Mouse (Mus musculus) retina, adult 2 months (tissue): ENCODE measurements around the gene Agap2.

Source experiments
- DNase-seq: peaks from one replicate; pipeline ENCODE4 v3.0.0-alpha.2; 2012; ENCODE audit warnings: low read depth, low spot score

The Agap2 gene

DNA sequence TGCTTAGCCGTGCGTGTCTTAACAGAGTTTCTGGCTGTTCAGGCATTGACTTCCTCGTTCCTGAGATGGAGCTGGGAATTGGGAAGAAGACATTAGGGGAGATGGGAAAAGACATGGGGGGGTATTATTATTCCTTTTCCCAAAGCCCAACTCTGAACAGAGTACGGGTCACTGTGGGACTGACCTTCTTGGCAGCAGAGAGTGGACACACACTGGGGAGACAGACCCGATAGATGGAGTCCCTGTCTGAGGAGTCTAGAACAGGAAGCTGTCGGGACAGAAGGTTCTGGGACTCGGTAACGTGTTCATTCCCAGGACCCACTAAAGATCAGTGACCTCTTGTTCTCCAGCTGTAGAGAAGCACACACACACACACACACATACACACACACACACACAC lies 567 bp downstream of the Agap2 start:
- no peak for DNase-seq

DNA sequence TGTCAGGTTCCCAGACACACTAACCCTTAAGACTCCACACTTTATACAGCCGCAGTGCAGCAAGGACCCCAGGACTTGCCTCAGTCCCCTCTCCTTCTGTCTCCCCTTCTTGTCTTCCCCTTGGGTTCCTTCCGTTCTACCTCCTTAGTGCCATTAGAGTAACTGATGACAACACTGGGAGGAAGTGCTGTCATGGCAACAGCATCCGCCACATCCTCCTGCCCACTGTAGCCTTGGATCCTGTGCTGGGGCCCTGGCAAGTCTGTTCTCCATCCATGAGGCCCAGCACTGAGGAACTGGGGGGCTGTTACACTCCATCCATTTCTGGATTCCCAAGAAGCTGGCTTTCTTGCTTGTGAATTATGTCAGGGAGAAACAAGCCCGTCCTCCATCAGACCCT lies 998 bp downstream of the Agap2 start:
- DNase-seq = no peak

DNA sequence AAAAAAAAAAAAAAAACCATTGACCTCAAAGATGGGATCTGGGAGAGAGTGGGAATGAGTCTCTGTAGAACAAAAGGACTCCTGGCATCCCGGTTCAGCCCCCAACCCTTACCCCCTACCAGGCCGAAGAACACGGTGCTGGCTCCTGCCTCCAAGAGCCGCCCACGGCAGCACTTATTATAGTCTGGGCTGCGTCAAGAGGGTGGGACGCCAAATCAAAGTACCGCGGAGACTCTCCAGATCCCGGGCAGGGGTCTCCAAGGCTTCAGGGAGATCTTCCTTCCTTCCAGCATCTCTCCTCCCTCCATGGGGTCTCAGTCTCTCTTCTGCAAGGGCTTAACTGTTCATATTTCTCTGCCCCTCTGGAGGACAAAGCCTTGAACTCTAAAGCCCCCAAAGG lies 2.4 kb downstream of the Agap2 start:
- DNase-seq = no peak

DNA sequence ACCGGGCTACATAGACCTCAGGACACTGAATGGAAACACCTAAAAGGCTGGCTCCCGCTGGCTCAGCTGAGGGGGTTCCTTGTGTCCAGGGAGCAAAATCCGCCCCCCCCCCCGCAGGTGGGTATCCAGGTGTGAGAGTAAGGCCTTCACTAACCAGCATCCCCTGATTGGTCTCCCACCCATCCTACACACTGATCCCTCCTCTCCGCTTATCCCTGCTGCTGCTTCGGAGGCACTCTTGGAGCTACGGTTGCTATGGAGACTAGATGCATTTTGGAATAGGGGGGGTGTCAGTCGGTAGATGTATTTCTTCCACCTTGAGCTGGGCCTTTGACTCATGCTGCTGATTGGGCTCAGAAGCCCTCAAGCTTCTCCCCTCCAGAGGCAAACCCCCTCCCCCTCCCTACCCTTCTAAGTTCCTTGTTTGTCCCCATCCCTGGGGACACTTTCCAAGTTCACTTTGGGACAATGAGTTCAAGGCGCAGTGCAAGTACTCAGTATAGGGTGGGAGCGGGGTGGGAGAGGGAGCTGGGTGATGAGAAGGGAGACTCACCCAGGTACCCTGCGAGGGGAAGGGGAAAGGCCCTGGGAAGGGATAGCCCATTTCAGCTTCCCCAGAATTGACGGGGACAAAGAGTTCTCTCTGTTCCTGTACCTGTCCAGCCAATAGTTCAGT lies 3.1 kb downstream of the Agap2 start:
- no peak for DNase-seq

- no peak for DNase-seq
Measured at GRCm38 (mm10) chr10:127078677-127079575, 3.8 kb downstream of the Agap2 start.

DNA sequence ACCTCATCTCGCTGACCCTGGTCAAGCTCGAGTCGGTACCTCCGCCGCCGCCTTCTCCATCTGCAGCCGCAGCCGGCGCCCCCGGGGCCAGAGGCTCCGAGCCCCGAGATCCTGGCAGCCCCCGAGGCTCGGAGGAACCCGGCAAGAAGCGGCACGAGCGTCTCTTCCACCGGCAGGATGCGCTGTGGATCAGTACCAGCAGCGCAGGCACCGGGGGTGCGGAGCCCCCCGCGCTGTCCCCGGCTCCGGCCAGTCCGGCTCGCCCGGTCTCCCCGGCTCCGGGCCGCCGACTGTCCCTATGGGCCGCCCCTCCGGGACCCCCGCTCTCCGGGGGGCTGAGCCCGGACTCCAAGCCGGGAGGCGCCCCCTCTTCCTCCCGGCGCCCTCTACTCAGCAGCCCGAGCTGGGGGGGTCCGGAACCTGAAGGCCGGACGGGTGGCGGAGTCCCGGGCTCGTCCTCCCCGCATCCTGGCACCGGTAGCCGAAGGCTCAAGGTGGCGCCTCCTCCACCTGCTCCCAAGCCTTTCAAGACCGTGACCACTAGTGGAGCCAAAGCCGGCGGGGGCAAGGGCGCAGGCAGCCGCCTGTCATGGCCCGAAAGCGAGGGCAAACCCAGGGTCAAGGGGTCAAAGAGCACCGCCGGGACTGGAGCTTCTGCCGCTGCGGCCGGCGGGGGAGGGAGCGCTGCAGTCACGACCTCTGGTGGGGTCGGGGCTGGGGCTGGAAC lies 4.7 kb downstream of the Agap2 start:
- no peak for DNase-seq

GRCm38 (mm10) chr10:127080901-127081780 lies 6.1 kb downstream of the Agap2 start:
- DNase-seq = no peak

DNA sequence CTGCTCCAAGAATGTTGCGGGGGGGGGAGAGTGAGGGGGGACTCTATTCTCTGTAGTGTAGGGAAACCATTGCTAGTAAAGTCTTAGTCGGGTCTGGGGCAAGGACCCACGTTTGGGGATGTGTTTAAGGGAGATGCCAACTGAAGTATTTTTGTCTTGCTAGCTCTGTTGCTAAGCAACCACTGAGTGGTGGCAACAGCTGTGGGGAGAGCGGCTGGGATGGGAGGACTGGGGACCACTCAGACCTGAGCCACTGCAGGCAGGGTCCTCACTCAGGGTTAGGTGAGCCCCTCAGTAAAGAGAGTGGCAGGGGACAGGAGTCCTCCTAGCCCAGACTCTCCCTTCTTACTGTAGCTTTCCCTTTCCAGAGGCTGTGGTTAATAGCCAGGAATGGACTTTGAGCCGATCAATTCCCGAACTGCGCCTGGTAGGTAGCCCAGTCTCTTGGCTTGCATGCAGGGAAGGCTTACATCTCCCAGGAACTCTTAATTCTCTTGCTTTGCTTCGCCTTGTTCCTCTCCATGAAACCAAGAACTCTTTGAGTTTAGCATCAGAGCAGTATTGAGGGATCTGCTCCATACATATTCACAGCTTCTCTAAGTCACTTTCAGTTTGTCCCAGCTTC lies 7.0 kb downstream of the Agap2 start:
- no peak for DNase-seq

DNA sequence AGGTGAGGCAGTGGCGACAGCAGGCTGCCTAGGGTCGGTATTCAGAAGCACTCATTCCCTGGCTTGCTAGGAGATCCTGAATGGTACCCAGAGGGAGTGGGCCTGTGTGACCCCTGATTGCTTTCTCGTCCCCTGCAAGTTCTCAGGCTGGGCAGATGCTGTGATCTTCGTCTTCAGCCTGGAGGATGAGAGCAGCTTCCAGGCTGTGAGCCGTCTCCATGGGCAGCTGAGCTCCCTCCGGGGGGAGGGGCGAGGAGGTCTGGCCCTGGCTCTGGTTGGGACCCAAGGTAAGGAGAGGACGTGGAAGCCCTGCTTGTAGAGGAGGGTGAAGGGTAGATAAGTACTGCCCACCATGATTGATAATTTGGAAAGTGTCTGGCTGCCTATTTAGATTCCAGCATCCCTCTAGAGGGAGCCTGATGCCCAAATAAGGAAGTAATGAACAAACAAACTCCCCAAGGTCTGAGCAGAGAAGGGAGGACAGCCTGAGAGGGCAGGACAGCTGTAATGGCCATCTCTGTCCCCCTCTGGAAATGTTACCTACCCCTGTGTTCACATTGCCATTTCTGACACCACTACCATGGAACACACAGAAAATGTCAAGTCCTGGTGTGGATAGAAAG lies 8.3 kb downstream of the Agap2 start:
- DNase-seq = no peak

- DNase-seq = no peak
Measured at GRCm38 (mm10) chr10:127083915-127084306, 8.8 kb downstream of the Agap2 start.

- no peak for DNase-seq
Measured at GRCm38 (mm10) chr10:127085052-127085451, 10.0 kb downstream of the Agap2 start.

- no peak for DNase-seq
Measured at GRCm38 (mm10) chr10:127085633-127086032, 10.5 kb downstream of the Agap2 start.

- no peak for DNase-seq
Measured at GRCm38 (mm10) chr10:127090560-127091411, 15.7 kb downstream of the Agap2 start.

DNA sequence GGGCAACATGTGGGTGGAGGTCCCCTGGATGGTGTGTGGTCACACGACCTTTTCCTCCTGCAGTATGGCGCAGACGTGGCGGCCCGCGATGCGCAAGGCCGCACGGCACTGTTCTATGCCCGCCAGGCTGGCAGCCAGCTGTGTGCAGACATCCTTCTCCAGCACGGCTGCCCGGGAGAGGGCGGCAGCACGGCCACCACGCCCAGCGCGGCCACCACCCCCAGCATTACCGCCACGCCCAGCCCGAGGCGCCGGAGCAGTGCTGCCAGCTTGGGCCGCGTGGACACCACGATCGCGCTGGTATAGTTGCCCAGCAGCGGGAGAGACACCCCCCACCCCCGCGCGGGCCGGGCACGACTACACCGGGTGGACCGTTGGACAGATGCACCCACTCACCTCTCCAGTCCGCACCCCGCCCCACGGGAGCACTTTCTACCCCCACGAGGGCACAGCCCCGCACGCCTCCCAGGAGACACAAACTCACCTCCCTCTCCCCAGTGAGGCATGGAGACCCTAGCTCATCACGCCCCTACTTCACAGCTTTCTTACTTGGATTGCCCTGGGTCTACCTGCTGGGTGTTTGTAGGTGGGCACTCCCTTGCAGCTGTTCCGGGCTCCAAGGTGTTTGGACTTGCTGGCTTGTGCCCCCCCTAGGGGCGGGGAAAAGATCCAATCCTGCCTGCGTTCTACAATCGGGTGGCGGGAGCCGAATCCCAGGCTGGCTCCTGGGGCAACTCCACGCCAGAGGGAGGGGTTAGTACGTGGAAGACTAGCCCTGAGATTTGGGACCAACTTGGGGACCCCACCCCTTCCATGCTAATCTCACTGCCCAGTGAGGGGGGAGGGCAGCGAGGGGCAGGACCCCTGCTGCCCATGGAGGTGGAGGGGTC lies 16.7 kb downstream of the Agap2 start:
- DNase-seq = no peak

DNA sequence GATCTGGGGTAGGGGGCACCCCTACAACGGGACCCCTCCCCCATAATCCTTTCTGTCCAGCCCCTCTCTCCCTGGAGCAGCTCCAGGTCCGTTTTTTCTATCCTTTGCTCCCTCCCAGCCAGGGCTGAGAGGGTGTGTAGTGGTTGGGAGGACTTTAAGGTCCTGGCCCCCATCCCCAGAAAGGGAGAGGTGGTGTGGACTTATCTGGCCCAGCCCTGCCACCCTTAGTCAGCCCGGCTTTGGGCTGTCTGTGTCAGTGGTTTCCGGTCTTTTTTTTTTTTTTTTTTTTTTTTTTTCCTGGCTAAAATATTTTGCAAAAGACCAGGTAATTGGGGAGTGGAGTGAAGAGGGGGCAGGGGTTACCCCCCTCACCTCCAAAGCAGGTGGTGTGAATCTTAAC lies 17.7 kb downstream of the Agap2 start:
- no peak for DNase-seq

DNA sequence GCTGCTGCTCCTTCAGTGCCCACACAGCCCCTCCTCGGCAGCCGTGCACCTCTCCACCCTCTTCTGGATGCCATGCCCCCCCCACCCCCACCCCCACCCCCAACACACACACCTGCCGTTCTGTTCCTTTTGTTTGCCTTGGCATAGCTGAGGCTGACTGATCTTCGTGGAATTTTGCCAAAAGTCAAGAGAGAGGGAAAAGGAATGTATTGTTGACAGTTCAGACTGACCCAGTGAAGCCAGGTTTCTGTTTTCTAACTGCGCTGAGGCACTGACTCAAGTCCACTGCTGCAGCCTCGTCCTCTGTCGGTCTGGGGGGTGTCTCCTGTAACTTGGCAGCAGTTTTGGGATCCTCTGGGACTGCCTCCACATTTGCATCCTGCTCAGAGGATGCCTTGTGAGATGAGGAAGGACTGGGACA lies 19.3 kb downstream of the Agap2 start:
- no peak for DNase-seq

- no peak for DNase-seq
Measured at GRCm38 (mm10) chr10:127098514-127098913, 23.4 kb downstream of the Agap2 start.

DNA sequence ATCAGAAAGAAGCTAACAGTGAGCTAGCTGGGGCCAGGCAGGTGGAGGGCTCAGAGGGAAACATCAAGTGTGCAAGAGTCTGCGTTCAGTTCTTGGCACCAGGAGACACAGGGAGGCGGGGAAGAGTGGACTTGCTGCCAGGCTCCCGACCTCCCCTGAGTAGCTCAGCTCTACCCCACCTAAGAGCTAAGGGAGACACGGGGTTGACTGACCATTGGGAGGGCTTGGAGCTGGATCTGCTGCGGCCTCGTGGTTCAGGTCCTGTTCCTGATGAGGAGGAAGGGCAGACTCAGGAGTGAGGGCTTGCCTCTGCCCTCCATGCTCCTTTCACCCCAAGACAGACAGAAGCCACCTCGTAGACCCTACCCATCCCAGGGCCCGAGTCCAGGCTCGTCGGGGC lies 24.1 kb downstream of the Agap2 start:
- no peak for DNase-seq

GRCm38 (mm10) chr10:127099868-127100267 lies 24.8 kb downstream of the Agap2 start:
- no peak for DNase-seq
